Mouse (Mus musculus) cortical plate, adult 2 months (tissue): ENCODE data around the gene Kif5a. TPM values are rescaled to one million over a fixed set of nuclear protein-coding genes. Genes with fewer than 3 reads are reported as not detected.

Experiments
- H3K27ac ChIP-seq: fragments of 200-500 bp; 2 replicates; pipeline ENCODE4 v1.5.1; 2012; ENCODE audit warnings: low read length, control low read depth, inconsistent platforms; ENCODE audit not compliant: insufficient read depth
- H3K4me1 ChIP-seq: fragments of 200-500 bp; 2 replicates; pipeline ENCODE4 v1.6.1; 2011; ENCODE audit warnings: low read length; ENCODE audit not compliant: control insufficient read depth, insufficient read depth
- H3K4me3 ChIP-seq: fragments of 200-500 bp; 2 replicates; pipeline ENCODE4 v1.5.1; 2011; ENCODE audit warnings: mild to moderate bottlenecking, low read length, control low read depth; ENCODE audit not compliant: insufficient read depth
- CTCF ChIP-seq: fragments of 200-500 bp; IDR thresholded peaks from 2 replicates; pipeline ENCODE4 v1.5.1; 2011; ENCODE audit warnings: mild to moderate bottlenecking, control low read depth, low read length; ENCODE audit not compliant: insufficient read depth; ENCODE audit errors: extremely low read depth
- POLR2A ChIP-seq: fragments of 200-500 bp; IDR thresholded peaks from 2 replicates; pipeline ENCODE4 v1.6.1; 2011; ENCODE audit warnings: mild to moderate bottlenecking, low read length, control low read depth; ENCODE audit not compliant: insufficient read depth; ENCODE audit errors: extremely low read depth
- polyA plus RNA-seq: library from polyadenylated mRNA; depleted of rRNA; stranded (reverse); fragments of >200 nt; gene quantifications from 2 replicates; pipeline ENCODE4 v1.2.3, GENCODE M21; 2012

Gene Kif5a
- polyA plus RNA-seq, 1 experiment: 1,251 TPM

GRCm38 (mm10) chr10:127208921-127209320 is 54.2 kb downstream of the Kif5a start:
- Histone ChIP-seq H3K27ac (peak overlapping the region; percentile 60), H3K4me1 (peaks cover 6% of the 10 kb centered on the region), H3K4me3 (peak overlapping the region; percentile 85; the same call in 1 of the 2 replicates)
- TF ChIP-seq POLR2A (no peak), CTCF (no peak)

DNA sequence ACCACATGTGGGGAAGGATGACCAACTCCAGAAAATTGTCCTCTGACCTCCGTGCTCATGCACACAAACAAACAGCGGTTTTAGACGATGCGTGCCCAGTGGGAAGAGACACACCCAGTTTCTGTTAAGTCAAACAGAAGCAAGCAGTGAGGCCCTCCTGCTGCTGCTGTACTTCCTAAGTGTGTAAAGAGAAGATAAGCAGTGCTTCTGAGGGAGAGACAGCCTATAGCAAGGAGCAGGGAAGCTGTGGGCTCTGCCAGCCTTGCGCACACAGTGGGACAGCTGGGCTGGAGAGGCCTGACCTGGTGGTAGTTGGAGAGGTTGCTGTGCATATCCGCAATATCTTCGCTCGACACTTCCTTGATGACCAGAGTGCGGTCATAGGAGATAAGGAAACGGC is 57.8 kb downstream of the Kif5a start:
- H3K4me3 ChIP-seq: no peak overlapping the region
- H3K27ac ChIP-seq: no peak overlapping the region
- peaks cover 6% of the 10 kb centered on the region for H3K4me1 ChIP-seq
- TF ChIP-seq POLR2A: no peak
- TF ChIP-seq CTCF: no peak

GRCm38 (mm10) chr10:127204589-127204988 is 58.6 kb downstream of the Kif5a start:
- H3K4me1 ChIP-seq: peaks cover 6% of the 10 kb centered on the region
- TF ChIP-seq POLR2A (no peak), CTCF (no peak)
- no peak overlapping the region for H3K4me3 ChIP-seq
- no peak overlapping the region for H3K27ac ChIP-seq

DNA sequence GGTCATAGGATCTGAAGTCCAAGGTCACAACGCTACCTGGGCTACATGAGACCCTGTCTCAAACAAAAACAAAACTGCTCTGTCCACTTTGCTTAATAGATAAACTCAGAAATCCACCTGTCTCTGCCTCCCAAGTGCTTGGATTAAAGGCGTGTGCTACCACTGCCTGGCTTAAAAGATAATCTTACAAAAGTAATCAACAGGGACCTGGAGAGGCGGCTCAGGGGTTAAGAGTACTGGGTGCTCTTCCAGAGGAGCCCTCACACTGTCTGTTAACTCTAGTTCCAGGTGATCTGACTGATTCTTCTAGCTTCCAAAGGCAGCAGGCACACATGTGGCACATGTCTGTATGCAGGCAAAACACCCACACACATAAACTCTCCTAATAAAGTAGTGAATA is 60.0 kb downstream of the Kif5a start:
- H3K4me1 ChIP-seq: peaks cover 4% of the 10 kb centered on the region
- no peak overlapping the region for H3K27ac ChIP-seq
- no peak overlapping the region for H3K4me3 ChIP-seq
- TF ChIP-seq CTCF (no peak), POLR2A (no peak)

DNA sequence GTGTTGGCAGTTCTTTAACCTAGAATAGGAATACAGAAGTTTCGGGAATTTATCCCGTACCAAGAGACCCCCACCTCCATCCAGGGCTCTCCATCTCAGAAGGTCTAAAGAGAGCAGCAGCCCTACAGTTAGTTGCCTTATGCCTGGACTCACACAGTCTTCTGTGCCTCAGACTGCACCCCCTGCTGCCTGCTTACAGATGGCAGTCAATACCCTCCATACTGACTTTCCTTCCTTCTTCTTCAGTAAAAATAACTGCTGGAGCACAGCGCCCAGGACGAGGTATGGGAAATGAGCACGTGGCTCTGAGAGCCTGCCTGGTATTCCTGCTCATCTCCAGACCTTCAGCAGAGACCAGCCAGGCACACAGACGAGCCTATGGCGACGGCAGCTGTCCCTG is 62.9 kb downstream of the Kif5a start:
- Histone ChIP-seq H3K4me3 (no peak overlapping the region), H3K4me1 (peaks cover 4% of the 10 kb centered on the region), H3K27ac (no peak overlapping the region)
- 0 out of 2 replicates have a peak, but pooled peaks have one; percentile 17 for TF ChIP-seq CTCF
- no peak for TF ChIP-seq POLR2A

GRCm38 (mm10) chr10:127199474-127199873 is 63.7 kb downstream of the Kif5a start:
- Histone ChIP-seq H3K4me3 (no peak overlapping the region), H3K4me1 (peaks cover 4% of the 10 kb centered on the region), H3K27ac (no peak overlapping the region)
- no peak for TF ChIP-seq POLR2A
- no peak for TF ChIP-seq CTCF

GRCm38 (mm10) chr10:127199068-127199467 is 64.1 kb downstream of the Kif5a start:
- TF ChIP-seq CTCF (no peak), POLR2A (no peak)
- H3K4me3 ChIP-seq: no peak overlapping the region
- no peak overlapping the region for H3K27ac ChIP-seq
- peaks cover 4% of the 10 kb centered on the region for H3K4me1 ChIP-seq

DNA sequence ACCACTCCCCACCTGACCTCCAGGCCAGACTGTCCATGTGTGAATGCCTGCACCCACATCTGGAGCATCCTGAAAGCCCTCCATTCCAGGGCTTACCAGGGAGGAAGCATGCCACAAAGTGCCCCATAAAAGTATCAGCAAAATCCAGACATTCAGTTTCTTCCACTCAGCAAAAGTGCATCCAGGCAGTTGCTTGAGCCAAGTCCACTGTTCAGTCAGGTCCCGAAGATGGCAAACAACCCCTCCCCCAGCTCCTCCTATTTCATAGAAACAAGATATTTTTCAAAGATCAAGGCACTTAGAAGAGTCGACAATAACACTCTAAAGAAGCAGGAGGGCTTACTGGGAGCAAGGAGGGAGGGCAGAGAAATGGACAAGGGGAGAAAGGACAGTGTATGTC is 64.7 kb downstream of the Kif5a start:
- TF ChIP-seq POLR2A (no peak), CTCF (no peak)
- no peak overlapping the region for H3K4me3 ChIP-seq
- no peak overlapping the region for H3K27ac ChIP-seq
- H3K4me1 ChIP-seq: peaks cover 4% of the 10 kb centered on the region

GRCm38 (mm10) chr10:127197505-127198110 is 65.5 kb downstream of the Kif5a start:
- H3K27ac ChIP-seq: peak overlapping the region; percentile 51
- TF ChIP-seq POLR2A (0 out of 2 replicates have a peak, but pooled peaks have one; percentile 26), CTCF (no peak)
- no peak overlapping the region for H3K4me3 ChIP-seq
- H3K4me1 ChIP-seq: peaks cover 4% of the 10 kb centered on the region

DNA sequence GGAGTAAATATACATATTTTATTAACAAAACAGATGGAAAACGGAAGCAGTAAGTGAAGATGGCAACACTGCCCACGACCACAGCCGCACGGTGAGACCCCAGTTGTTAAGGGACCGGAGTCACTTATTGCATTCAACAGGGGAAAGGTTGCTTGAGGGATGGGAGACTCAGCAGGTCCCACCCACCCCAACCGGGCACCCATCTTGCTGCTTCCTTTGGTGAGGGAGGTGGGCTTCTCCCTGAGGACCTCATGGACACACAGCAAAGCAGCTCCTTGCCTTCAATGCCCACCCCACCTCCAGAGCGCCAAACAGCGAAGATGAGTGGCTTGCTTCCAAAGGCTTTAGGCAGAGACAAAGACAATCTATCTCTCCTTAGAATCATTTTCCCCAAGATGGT is 66.0 kb downstream of the Kif5a start:
- H3K27ac ChIP-seq: peak overlapping the region; percentile 51
- H3K4me1 ChIP-seq: peaks cover 4% of the 10 kb centered on the region
- H3K4me3 ChIP-seq: no peak overlapping the region
- TF ChIP-seq POLR2A (no peak), CTCF (no peak)

GRCm38 (mm10) chr10:127196392-127196791 is 66.8 kb downstream of the Kif5a start:
- Histone ChIP-seq H3K4me3 (peak overlapping the region; percentile 79), H3K27ac (peak overlapping the region; percentile 27; the same call in 1 of the 2 replicates), H3K4me1 (peaks cover 4% of the 10 kb centered on the region)
- TF ChIP-seq POLR2A (peak; percentile 69; the same call in 1 of the 2 replicates), CTCF (no peak)
